Mouse (Mus musculus) lung, postnatal 0 days (tissue): ENCODE data around the gene Pla2g1b.

Experiments
- CTCF ChIP-seq: IDR thresholded peaks from 2 replicates; pipeline ENCODE4 v1.5.1; 2016; ENCODE audit warnings: antibody characterized with exemption, mild to moderate bottlenecking
- EP300 ChIP-seq: IDR thresholded peaks from 2 replicates; pipeline ENCODE4 v1.6.1; 2016; ENCODE audit warnings: antibody characterized with exemption, mild to moderate bottlenecking, control low read depth

DNA sequence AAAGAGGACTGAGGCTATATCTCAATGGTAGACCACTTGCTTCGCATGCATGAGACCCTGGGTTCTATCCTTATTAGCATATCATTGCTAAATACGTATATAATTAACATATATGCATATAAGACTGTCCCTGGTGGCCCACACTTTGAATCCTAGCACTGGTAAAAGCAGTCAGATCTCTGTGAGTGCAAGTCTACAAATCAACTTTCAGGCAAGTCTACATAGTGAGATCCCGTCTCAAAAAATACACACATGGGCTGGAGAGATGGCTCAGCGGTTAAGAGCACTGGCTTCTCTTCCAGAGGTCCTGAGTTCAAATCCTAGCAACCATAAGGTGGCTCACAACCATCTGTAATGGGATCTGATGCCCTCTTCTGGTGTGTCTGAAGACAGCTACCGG, 25.0 kb downstream of the Pla2g1b start:
- TF ChIP-seq CTCF (peak; percentile 7; the same call in 1 of the 2 replicates), EP300 (no peak)
